Mouse (Mus musculus) olfactory bulb, adult 2 months (tissue): Measurements from ENCODE around the gene Ndufaf3.

Experiments used
- CTCF ChIP-seq: fragments of 200-500 bp; IDR thresholded peaks from 2 replicates; pipeline ENCODE4 v1.5.1; 2012; ENCODE audit warnings: low read depth, mild to moderate bottlenecking, low read length, moderate library complexity; ENCODE audit not compliant: insufficient read depth
- POLR2A ChIP-seq: fragments of 200-500 bp; IDR thresholded peaks from 2 replicates; pipeline ENCODE4 v1.6.1; 2012; ENCODE audit warnings: mild to moderate bottlenecking, low read depth, low read length, moderate library complexity; ENCODE audit not compliant: insufficient read depth

DNA sequence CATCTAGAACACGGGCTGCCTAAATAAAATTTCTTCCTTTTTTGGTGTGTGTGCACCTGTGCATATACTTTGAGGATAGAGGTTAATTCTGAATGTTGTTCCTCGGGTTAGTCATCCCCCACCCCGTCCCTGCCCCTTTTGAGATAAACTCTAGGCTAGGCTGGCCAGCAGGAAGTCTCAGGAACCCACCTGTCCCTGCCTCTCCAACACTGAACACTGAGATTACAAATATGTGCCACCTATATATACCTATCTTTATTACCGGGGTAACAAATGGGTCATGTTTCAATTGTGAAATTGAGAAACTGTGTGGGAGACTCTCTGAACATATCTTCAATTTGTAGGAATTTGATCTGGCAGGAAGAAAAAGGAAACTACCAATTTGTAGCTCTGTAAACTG lies 41.7 kb upstream of the Ndufaf3 start:
- TF ChIP-seq CTCF (no peak), POLR2A (no peak)
